Mouse (Mus musculus) kidney, adult 2 months (tissue): ENCODE data around the gene Ctla2b. TPM values are rescaled to one million over a fixed set of nuclear protein-coding genes. Genes with fewer than 3 reads are reported as not detected.

Source experiments
- DNase-seq: peaks from one replicate; pipeline ENCODE4 v3.0.0; 2021
- H3K27ac ChIP-seq: fragments of 200-500 bp; 2 replicates; pipeline ENCODE4 v1.5.1; 2012; ENCODE audit warnings: low read depth, low read length, control low read depth, inconsistent platforms; ENCODE audit not compliant: insufficient read depth
- H3K27me3 ChIP-seq: fragments of 200-500 bp; replicated peaks from 2 replicates; pipeline ENCODE4 v1.6.1; 2012; ENCODE audit warnings: mild to moderate bottlenecking, moderate library complexity, low read length, inconsistent platforms; ENCODE audit not compliant: control insufficient read depth, insufficient read depth
- H3K36me3 ChIP-seq: fragments of 200-500 bp; 2 replicates; pipeline ENCODE4 v1.6.1; 2012; ENCODE audit warnings: mild to moderate bottlenecking, moderate library complexity, low read length, inconsistent platforms; ENCODE audit not compliant: control insufficient read depth, insufficient read depth
- H3K4me1 ChIP-seq: fragments of 200-500 bp; 2 replicates; pipeline ENCODE4 v1.6.1; 2011; ENCODE audit warnings: low read length; ENCODE audit not compliant: control insufficient read depth, insufficient read depth
- H3K4me3 ChIP-seq: fragments of 200-500 bp; 2 replicates; pipeline ENCODE4 v1.5.1; 2011; ENCODE audit warnings: mild to moderate bottlenecking, low read depth, low read length, control low read depth; ENCODE audit not compliant: insufficient read depth
- CTCF ChIP-seq: fragments of 200-500 bp; conservative IDR thresholded peaks from 2 replicates; pipeline ENCODE4 v1.5.1; 2011; ENCODE audit warnings: low read depth, mild to moderate bottlenecking, control low read depth, low read length, moderate library complexity, mixed read lengths; ENCODE audit not compliant: insufficient read depth, insufficient read length
- POLR2A ChIP-seq: fragments of 200-500 bp; IDR thresholded peaks from one replicate; pipeline ENCODE4 v1.6.1; 2011; ENCODE audit warnings: low read depth, low read length, control low read depth
- WGBS: fragments of 180-500 bp; shearing (Covaris S2); methylation state at CpG from one replicate; pipeline ENCODE4 v1.1.7; 2018; 5-methylcytosine and 5-hydroxymethylcytosine counted together
- polyA plus RNA-seq: library from polyadenylated mRNA; depleted of rRNA; stranded (reverse); fragments of >200 nt; gene quantifications from 2 replicates; pipeline ENCODE4 v1.2.3, GENCODE M21; 2012; rRNA removed

The Ctla2b gene
- polyA plus RNA-seq, 1 experiment, result 1.7 TPM

DNA sequence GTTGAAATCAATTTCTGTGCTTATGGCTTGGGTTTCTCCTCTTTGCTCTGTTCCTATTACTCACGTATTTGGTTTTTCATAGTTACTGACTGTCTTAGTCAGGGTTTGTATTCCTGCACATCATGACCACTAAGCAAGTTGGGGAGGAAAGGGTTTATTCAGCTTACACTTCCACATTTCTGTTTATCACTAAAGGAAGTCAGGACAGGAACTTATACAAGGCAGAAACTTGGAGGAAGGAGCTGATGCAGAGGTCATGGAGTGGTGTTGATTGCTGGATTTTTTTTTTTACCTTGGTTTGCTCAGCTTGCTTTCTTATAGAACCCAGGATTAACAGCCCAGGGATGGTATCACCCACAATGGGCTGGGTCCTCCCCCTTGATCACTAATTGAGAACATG is 4.9 kb downstream of the Ctla2b start:
- Histone ChIP-seq H3K36me3 (no peaks in the 10 kb centered on the region), H3K27ac (no peak overlapping the region), H3K4me3 (no peak overlapping the region), H3K4me1 (no peaks in the 10 kb centered on the region), H3K27me3 (no peaks in the 10 kb centered on the region)
- TF ChIP-seq CTCF (no peak), POLR2A (no peak)
- WGBS, result 75% methylated on average over 1 of the region's 1 CpGs
- no peak for DNase-seq

DNA sequence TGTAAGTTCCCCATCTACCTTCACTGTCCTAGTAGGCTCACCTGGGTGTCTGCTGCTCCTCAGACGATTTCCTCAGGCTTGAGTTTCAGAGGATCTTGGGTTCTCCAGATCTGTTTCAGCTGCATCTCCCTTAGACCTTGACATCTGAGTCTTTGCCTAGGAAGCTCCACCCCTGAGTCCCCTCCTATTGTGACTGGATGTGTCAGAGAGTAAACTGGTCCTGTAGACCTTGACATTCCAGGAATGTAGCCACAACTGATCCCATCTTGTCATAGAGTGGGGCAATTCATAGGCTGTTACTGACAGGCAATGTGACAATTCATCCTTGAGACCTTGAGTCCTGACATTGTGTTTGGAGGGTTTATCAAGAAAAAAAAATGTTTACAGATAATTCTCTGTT is 33.0 kb downstream of the Ctla2b start, which contains the start of gene 4930486L24Rik:
Gene 4930486L24Rik (minus strand): TSS at position 195 of the 400 bp plus-strand sequence.
- no peaks in the 10 kb centered on the region for H3K27me3 ChIP-seq
- no peak for TF ChIP-seq POLR2A
- no peak for TF ChIP-seq CTCF
- H3K4me3 ChIP-seq, result no peak within 1 kb of the TSS
- no peak within 1 kb of the TSS for H3K27ac ChIP-seq
- H3K4me1 ChIP-seq, result no peaks in the 10 kb centered on the region
- DNase-seq, result no peak
- 55% methylated on average over 1 of the region's 1 CpGs for WGBS
- H3K36me3 ChIP-seq, result no peaks in the 10 kb centered on the region

DNA sequence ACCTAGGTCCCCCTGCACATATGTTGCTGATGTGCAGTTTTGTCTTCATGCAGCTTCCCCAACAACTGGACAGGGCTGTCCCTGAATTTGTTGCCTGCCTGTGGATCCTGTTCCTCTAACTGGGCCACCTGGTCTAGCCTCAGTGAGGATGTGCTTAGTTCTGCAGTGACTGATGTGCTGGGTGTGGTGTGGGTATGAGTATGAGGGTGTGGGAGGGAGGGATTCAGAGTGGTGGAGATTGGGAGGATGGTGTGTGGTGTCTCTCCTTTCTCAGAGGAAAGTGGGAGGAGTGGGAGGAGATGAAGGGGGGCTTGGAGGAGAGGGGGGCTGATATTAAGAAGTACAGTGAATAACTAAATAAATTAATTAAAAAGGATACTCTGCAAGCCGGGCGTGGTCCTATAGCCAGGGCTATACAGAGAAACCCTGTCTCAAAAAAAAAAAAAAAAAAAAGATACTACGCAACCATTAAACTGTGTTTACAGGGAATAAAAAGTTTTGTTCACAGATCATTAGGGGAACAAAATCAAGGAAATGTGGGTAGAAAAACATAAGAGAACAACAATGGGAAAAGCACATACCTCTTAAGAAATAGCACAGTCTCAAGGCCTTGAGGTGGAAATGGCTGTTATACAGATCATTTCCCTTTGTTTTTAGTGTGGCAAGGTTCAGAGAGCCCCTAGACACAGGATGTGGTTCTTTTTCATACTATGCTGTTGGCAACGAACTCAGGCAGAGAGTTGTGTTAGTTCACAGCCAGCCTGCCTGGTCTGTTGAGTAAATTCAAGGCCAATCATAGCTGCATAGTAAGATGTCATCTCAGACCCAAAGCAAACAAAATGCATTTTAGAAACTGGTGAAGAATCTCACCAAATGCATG is 48.8 kb downstream of the Ctla2b start:
- Histone ChIP-seq H3K4me1 (no peaks in the 10 kb centered on the region), H3K4me3 (no peak overlapping the region), H3K27me3 (no peaks in the 10 kb centered on the region; the same call in 1 of the 2 replicates), H3K36me3 (no peaks in the 10 kb centered on the region), H3K27ac (no peak overlapping the region)
- TF ChIP-seq CTCF (no peak), POLR2A (no peak)
- peak; percentile 10 for DNase-seq
- 75% methylated on average over 4 of the region's 4 CpGs for WGBS

Other genes starting within 250 kb of the Ctla2b start
- gene BC051665, start 111.1 kb downstream of the Ctla2b start, polyA plus RNA-seq, result not detected in 2 replicates
- not detected in 2 replicates for gene Ctsll3, start 94.6 kb downstream of the Ctla2b start, polyA plus RNA-seq
- 0.52 TPM in 1 of 2 replicates, not detected in the other for gene 4930486L24Rik, start 33.0 kb downstream of the Ctla2b start, polyA plus RNA-seq
- gene Gm49392, start 553 bp downstream of the Ctla2b start, polyA plus RNA-seq, result 0.23 TPM in 1 of 2 replicates, not detected in the other
- not detected in 2 replicates for gene Tpbpb, start 7.4 kb upstream of the Ctla2b start, polyA plus RNA-seq
- gene Gm49393, start 38.1 kb upstream of the Ctla2b start, polyA plus RNA-seq, result not detected in 2 replicates
- 1.4 and 2.1 TPM in 2 replicates for gene Gm49391, start 39.1 kb upstream of the Ctla2b start, polyA plus RNA-seq
- 8.2 and 12.4 TPM in 2 replicates for gene Ctla2a, start 39.2 kb upstream of the Ctla2b start, polyA plus RNA-seq
- gene Tpbpa, start 44.5 kb upstream of the Ctla2b start, polyA plus RNA-seq, result not detected in 2 replicates
- gene Ctsj, start 108.5 kb upstream of the Ctla2b start, polyA plus RNA-seq, result not detected in 2 replicates
- not detected in 2 replicates for gene Ctsq, start 143.2 kb upstream of the Ctla2b start, polyA plus RNA-seq